Mouse (Mus musculus) right cerebral cortex, adult 18-20 months (tissue): Measurements from ENCODE around the gene Usp20.
A peak's percentile ranks its signal among the peaks of the same experiment; 100 is the strongest.

Experiments used
- DNase-seq: peaks from one replicate; pipeline ENCODE4 v3.0.0; 2022; ENCODE audit warnings: mixed read lengths

The Usp20 gene

DNA sequence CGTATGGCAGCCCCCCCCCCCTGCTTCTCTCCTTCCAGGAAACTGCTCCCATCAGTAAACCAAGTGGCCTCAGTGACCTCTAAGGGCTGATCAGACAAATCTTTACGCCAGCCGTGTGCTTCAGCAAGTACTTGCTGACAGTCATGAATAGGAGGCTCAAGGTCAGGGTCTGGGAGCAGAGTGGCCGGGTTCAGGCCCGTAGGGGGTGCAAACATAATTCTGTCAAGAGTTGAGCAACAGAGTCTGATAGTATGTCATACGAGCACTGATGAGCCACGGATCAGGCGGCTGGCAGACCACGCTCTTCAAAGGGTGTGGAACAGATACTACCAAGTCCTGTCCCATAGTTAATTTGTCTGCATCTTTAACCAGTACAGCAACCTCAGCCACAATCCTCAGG, 8.1 kb downstream of the Usp20 start:
- no peak for DNase-seq

- no peak for DNase-seq
These were observed 12.8 kb downstream of the Usp20 start for GRCm38 (mm10) chr2:30994853-30995252.

DNA sequence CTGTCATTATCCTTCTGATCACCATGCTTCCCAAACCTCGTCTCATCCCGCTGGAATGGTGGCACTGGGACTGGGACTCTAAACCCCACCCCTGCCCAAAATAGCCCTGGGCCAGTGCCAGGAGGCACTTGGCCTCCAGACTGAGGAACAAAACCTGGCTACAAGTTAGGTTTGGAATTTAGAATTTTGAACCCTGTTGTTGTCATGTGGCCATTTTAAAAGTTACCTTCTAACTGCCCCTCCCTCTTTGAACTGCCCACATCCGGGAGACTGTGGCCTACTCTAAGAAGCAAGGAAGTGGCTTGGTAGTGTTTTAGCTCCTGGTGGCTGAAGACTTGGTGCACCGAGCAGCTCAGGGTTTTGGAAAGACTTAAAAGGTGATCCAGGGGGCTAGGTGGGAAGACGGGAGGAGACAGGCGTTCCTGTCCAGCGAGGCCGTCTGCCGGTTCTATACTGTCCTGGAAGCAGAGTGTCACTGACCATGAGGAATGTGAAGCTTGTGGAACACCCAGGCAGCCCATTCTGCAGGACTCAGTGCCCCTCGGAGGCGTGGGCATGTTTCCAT, 13.4 kb downstream of the Usp20 start:
- DNase-seq = no peak

GRCm38 (mm10) chr2:30998443-30999260, 16.6 kb downstream of the Usp20 start:
- no peak for DNase-seq

- DNase-seq = no peak
These were observed 20.8 kb downstream of the Usp20 start for GRCm38 (mm10) chr2:31002857-31003256.

DNA sequence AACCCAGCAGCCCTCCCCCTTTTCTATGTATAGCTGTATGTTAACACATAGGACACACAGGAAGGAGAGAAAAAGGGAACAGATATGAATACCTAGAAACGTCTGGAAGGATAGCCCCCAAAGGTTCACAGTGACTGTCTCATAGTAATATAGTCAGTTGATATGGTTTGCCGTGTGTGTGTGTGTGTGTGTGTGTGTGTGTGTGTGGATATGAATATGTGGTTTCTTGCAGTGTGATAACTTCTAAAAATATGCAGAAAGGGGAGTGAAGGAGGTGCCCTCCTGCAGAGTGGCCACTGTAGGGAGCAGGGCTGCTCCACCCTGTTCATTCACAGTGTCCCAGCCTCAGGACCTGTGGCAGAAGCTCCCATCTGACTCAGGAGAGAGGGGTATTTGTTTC, 23.4 kb downstream of the Usp20 start:
- DNase-seq = no peak

DNA sequence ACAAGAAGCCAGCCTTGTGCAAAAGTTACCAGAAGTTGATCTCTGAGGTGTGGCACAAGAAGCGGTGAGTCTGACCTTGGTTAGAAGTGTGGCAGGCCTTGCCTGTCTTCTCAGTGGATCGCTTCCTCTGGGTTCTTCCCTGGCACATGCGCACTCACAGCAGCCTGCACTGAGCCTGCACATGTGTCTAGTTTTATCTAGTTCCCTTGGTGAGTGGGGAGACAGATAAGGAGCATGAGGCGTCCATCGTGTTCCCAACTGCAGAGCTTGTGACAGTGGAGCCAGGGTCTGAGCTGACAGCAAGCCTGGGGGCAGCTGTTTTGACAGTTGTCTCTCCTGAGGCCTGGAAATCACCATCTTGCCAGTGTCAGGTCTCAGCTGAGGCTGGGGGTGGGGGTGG, 24.4 kb downstream of the Usp20 start:
- DNase-seq = no peak

DNA sequence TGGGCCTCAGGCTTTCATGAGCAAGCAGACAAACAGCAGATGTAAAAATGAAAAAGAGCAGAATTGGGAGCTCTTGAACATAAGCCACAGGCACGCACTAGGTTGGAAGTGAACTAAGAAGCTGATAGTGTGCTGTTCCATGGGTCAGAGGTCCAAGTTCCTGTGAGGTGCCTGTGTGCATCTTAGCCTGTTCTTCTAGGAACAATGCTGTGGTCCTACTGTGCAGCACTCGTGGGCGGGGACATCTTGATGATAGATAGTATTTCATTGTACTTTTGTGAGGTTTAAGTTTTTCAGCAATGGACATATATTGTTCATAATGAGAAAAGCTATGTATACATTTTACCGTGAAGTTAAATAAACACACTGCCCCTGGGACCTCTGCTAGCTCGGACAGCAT, 25.1 kb downstream of the Usp20 start:
- DNase-seq = no peak

DNA sequence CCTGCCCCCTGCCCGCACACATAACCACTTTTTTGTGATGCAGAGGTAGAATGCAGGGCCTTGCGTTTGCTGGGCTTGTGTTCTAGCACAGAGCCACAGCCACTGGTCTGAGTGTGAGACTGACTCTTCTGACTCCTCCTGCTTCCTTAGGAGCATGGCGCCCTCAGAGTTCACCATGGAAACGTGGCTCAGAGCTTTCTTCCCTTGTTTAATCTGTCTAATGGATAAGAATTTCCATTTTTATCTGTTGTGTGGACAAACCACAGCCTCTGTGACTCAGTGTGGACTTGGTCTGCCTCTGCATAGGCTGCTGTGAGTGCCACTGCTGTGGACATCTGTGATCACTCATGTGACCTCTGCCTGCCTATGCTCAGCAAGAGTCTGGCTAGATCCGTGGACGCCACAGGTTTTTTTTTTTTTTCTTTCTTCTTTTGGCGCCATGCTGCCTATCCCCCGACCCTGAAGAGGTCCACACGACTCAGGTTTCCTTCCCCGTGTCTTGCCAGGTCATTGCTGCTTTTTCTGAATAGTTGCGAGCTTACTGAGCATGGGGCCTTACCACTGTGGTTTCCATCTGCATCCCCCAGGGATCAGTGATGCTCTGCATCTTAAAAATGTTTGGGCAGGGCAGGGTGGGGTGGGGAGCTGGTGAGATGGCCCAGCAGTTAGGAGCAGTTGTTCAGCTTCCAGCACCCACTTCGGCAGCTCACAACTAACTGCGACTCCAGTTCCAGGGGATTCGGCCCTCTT, 31.5 kb downstream of the Usp20 start:
- DNase-seq = no peak

DNA sequence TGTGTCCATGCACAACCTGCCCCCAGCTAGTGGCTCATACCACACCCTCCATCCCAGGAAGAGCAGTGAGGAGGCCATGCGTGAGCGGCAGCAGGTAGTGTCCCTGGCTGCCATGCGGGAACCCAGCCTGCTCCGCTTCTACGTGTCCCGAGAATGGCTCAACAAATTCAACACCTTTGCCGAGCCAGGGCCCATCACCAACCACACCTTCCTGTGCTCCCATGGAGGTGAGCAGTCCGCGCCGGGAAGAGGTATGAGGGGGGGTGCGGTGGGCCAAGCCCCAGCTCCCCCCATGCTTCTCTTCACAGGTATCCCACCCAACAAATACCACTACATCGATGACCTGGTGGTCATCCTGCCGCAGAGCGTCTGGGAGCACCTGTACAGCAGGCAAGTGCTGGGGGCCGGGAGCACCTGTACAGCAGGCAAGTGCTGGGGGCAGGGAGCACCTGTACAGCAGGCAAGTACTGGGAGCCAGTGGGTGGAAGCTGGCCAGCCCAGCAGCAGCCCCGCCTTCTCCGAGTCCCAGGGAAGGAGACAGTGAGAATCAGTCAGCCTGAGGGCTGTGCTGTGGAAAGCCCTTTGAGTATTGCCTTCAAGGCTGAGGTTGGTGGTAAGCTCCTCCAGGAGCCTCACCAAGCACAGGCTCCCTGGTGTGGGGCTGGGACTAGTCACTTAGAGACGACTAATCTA, 35.7 kb downstream of the Usp20 start:
- DNase-seq = no peak

- DNase-seq = no peak
These were observed 36.4 kb downstream of the Usp20 start for GRCm38 (mm10) chr2:31018519-31018918.

- DNase-seq = no peak
These were observed 36.9 kb downstream of the Usp20 start for GRCm38 (mm10) chr2:31019011-31019410.

DNA sequence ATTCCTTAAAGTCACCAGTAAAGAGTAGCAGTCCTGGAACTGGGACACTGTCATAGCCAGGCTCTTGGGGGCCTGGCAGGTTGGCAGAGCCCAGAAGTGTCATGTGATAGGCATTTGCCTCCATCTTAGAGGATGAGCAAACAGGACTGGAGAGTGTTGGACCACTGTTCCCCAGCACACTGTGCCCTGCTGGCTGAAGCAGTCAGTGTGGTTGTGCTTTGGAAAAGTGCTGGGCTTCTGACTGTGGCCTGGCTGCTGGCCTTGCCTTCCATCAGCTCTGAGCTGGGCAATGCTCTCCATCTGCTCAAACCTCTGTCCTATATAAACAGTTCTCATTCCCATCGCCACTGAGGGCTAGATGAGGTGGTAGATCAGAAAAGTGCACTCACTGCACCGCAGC, 38.1 kb downstream of the Usp20 start:
- no peak for DNase-seq

DNA sequence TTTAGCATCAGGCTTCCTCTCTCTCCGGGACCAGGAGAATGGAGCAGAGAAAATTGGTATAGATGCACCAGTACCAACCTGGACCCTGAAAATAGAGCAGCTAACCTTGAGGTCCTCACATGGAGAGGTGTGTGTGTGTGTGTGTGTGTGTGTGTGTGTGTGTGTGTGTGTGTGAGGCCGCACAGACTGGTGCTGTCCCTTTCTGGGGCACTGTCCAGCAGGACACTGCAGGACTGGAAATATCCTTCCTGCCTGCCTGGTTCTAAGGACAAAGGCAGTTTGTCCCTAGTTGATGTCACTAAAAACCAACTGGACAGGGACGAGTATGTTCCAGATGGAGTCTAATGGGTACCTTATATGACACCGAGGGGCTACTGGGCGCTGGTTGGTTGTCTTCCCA, 41.9 kb downstream of the Usp20 start:
- DNase-seq = no peak

GRCm38 (mm10) chr2:31024618-31025370, 42.7 kb downstream of the Usp20 start:
- DNase-seq = peak; percentile 54

DNA sequence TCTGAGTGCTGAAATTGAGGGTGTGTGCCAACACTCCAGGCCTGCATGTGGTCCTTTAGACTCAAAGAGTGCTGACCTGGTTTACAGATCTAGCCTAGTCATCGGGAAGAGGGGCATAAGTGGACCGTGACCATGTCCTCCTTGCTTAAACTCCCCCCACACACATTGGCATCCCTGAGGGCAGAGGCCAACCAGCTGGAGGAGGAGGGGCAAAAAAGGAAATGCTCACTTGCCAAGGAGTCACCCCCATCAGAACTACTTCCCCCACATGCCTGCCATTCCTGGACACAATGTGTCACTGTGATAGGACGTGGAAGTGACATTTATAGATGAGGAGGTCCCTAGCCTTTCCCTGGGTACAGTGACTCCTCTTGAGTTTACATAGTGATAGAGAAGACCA, 43.4 kb downstream of the Usp20 start:
- DNase-seq = no peak

- no peak for DNase-seq
These were observed 44.6 kb downstream of the Usp20 start for GRCm38 (mm10) chr2:31026642-31027041.

DNA sequence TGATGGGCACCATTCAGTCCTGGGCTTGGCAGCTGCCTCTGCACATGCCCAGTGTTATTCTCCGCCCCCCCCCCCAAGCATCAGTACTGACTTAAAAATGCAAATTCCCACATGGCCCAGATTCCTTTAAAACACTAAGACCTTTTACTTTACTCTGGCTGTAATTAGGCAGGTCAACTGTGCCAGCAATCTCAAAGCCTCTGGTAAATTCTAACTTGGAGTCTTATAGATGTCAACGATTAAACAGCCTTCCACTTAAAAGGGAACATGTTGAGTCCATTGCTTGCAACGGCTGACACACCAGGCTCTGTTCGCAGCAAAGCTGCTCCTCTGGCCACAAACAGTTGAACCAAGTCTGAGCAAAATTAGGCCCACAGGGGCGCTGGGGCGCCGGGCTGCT, 49.9 kb downstream of the Usp20 start:
- DNase-seq = no peak

DNA sequence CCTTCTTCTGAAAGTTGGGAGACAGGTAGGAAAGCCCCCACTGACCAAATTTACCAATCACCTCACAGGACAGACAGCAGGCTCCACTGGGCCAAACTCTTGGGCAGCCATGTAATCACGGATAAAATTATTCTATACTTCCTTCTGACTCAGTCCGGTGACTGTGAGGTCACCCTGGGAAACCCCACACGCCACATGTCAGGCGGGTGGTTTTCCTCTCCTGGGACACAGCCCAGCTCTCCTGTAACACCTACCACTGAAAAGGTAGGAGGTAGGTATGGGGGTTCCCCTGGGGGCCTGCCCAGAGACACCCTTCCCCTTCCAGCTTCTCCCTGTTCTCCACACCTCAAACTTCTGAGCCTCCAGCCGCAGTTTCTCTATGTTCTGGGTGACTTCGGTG, 54.7 kb downstream of the Usp20 start:
- no peak for DNase-seq

GRCm38 (mm10) chr2:31040043-31040442, 58.0 kb downstream of the Usp20 start:
- no peak for DNase-seq

DNA sequence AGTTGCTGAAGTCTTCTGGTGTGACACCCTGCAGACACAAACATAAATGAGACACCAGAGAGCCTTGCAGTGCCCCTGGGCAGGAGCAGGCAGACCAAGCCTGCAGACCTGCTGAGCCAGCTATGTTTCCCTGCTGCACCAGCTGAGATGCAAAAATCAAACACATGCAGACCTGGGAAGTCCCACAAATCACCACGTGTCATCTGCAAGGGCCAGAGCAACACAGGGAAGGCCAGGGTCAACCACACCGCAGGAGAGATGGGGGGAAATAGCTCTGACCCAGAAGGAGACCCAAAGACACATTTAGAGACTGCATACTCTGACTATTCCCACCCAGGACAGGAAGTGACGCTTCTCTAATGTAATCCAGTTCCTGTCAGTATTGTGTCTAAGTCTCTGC, 58.4 kb downstream of the Usp20 start:
- DNase-seq = no peak

DNA sequence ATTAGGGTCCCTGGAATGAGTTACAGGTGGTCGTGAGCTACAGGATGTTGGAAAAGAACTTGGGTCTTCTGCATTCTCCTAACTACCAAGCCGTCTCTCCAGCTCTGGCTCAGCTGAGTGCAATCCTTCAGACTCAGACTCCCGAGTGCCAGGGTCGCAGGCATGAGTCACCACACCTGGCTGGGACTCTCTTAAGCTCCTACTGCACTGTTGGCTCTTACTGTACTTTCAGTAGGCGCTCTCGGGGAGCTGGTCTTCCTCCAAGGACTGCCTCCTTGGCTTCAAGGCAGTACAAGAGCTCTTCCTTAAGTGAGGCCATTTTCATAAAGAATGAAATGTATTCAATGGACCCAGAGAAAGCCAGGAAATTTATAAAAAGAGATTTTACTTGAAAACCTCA, 59.3 kb downstream of the Usp20 start:
- DNase-seq = peak; percentile 58

GRCm38 (mm10) chr2:31042881-31043280, 60.8 kb downstream of the Usp20 start:
- DNase-seq = no peak
